Mouse (Mus musculus): Measurements from ENCODE around the gene Dpep1.
"Not testable (repeated sequence)": the region's sequence is repeated elsewhere in the genome, so short reads cannot be mapped to it uniquely, and the experiment has no call there.

Gene Dpep1

GRCm38 (mm10) chr8:123185566-123186409, at the start of gene Dpep1:
Dpep1 (plus strand) TSS chr8:123186242.
- DNase-seq (ENCODE audit: low spot score), result no peak

DNA sequence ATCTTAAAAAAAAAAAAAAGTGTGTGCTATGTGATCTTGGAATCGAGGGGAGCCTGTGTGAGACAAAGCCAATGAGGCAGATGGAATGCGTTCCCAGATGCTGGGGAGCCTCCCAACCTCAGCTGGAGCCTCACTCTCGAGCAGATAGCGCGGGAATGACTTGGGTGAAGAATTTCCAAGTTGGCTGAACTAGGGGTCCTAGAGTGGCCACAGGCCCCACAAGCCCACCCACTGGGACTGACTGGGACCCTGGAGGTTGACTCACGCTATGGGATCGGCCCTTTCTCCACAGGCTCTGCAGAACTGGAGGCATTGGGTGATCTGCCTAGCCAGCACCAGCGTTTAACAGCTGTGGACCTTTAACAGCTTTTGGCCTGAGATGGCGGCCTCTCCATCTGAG, 49.8 kb upstream of the Dpep1 start:
- no peak for DNase-seq (ENCODE audit: low spot score)

DNA sequence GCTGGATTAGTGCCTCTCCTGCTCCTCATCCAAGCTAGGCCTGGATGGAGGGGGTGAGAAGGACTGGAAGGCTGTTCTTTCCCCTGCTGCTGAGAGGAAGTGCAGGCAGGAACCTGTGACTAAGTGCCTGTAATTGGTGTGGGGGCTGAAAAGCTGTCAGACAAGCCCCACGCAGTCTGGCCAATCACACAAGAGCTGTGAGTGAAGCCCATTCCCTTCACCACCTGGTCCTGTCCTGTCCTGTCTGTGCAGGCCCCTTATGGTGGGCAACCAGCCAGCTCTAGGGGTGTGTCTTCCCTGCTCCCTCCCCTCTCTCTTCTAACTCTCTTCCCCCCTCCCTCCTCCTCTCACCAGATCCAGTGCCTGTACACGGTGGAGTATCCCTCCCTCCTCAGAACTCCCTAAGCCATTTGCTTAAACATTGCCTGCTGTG, 48.4 kb upstream of the Dpep1 start:
- no peak for DNase-seq (ENCODE audit: low spot score)

GRCm38 (mm10) chr8:123138741-123139140, 47.3 kb upstream of the Dpep1 start:
- DNase-seq (ENCODE audit: low spot score), result no peak

DNA sequence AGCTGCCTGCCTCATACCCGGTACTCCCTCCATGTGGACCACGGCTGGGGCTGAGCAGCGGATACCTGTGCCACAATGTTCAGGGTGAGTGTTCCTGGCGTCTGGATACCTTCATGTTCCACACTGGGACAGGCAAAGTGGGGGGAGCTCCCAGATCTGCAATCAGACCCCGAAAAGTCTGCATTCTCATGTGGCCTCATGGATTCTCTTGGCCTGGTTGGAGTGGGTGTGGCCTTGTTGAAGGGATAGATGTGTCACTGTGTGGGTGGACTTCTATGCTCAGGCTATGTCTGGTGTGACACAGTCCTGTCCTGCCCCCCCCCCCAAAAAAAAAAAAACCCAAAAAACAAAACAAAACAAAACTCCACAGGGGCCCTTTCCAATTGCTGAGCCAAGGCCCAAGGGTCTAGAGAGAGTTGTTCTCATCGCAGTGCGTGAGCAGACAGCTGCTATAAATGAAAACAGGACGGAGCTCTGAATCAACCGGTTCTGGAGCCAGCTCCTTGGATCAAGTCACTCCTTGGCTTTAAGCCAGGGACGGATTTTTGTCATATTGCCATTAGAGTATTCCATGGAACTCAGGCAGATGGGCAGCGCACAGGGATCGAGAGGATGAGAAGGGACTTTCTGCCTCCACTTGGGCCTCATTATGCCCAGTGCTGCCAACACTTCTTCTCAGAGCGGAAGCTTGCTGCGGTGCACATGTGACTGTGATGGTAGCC, 44.1 kb upstream of the Dpep1 start:
- peak; percentile 57 for DNase-seq (ENCODE audit: low spot score)

DNA sequence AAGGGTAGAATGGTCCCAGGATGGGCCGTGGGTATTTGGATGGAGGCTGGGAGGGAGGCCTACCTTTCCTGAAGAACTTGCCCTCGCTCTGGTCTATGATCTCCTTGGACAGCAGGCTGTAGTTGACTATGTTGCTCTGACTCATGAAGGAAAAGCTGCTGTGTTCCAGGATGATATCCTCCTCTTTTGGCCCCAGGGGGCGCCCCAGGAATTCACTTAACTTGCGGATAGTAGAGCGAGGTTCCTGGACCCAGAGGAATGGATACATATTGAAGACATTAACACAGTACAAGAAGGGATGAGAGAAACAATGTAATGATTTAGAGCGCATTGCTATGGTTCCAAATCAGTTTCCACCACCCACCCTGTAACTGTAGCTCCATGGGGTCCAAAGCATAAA, 40.8 kb upstream of the Dpep1 start:
- DNase-seq (ENCODE audit: low spot score), result no peak

DNA sequence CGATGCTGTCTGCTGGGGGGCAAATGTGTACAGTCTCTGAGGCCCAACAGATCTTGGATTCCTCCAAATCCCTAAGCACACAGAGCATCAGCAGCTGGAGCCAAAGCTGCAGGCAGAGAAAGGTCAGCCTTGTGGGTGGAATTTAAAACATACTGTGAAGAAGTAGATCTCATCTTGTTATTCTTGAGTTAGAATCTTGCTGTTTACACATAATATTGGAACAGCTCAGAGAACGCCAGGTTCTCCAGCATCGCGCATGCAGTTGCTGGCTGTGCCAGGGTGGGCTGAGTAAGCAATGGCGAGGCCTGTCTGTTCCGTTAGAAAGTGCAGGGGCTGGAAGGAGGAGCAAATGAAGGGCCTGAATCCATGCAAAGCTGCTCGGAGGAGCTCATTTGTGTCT, 39.7 kb upstream of the Dpep1 start:
- DNase-seq (ENCODE audit: low spot score), result no peak

- no peak for DNase-seq (ENCODE audit: low spot score)
Measured at GRCm38 (mm10) chr8:123150737-123151171, 35.3 kb upstream of the Dpep1 start.

- no peak for DNase-seq (ENCODE audit: low spot score)
Measured at GRCm38 (mm10) chr8:123155177-123155576, 30.9 kb upstream of the Dpep1 start.

- no peak for DNase-seq (ENCODE audit: low spot score)
Measured at GRCm38 (mm10) chr8:123156070-123156773, 29.8 kb upstream of the Dpep1 start.

GRCm38 (mm10) chr8:123157888-123158465, 28.1 kb upstream of the Dpep1 start, which contains the start of gene Sult5a1:
Sult5a1 (minus strand) TSS chr8:123158315.
- DNase-seq (ENCODE audit: low spot score), result no peak

GRCm38 (mm10) chr8:123181391-123181790, 4.7 kb upstream of the Dpep1 start:
- no peak for DNase-seq (ENCODE audit: low spot score)

GRCm38 (mm10) chr8:123188006-123188405, 2.0 kb downstream of the Dpep1 start:
- no peak for DNase-seq (ENCODE audit: low spot score)

DNA sequence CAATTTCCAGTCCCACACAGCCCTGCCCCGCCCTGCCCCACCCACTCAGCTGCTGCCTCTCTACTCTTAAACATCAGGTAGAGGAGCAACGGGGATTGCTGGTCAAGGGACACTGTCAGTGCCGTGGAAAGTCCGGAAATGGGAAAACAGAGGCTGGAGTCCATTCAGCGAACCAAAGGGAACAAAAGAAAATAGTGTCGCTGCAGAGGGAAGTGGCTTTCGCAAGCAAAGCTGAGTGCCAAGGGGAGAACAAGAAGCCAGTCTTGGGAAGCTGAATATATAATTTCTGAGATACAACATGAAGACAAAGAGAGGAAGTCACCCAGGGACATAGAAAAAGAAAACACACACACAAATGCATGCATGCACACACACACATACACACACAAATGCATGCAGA, 2.8 kb downstream of the Dpep1 start:
- no peak for DNase-seq (ENCODE audit: low spot score)

- peak; percentile 41 for DNase-seq (ENCODE audit: low spot score)
Measured at GRCm38 (mm10) chr8:123190678-123191077, 4.6 kb downstream of the Dpep1 start.

DNA sequence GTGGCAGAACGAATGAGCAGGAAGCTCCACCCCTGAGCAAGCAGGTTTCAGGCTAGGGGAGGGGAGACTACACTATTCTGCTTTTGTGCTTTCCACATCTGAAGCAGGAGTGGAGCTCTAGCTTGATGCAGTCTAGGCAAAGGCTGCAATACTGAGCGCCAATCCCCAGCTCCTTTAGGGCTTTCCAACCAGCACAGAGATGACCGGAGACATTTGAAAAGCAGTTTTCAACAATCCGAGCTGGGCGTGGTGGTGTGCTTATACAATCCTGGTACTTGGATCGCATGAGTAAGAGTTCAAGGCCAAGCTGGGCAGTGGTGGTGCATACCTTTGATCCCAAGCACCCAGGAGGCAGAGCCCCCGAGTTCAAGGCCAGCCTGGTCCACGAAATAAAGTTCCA, 5.9 kb downstream of the Dpep1 start:
- DNase-seq (ENCODE audit: low spot score), result no peak

GRCm38 (mm10) chr8:123193771-123194170, 7.7 kb downstream of the Dpep1 start:
- no peak for DNase-seq (ENCODE audit: low spot score)

DNA sequence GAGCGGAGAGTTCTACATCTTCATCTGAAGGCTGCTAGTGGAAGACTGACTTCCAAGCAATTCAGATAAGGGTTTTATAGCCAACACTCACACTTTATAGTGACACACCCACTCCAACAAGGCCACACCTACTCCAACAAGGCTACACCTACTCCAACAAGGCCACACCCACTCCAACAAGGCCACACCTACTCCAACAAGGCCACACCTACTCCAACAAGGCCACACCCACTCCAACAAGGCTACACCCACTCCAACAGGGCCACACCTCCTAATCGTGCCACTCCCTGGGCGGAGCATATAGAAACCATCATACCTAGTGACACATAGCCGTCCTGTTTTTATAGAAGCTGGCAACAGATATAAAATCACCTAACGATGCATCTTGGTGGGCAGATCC, 11.0 kb downstream of the Dpep1 start:
- DNase-seq (ENCODE audit: low spot score), result not testable (repeated sequence)

DNA sequence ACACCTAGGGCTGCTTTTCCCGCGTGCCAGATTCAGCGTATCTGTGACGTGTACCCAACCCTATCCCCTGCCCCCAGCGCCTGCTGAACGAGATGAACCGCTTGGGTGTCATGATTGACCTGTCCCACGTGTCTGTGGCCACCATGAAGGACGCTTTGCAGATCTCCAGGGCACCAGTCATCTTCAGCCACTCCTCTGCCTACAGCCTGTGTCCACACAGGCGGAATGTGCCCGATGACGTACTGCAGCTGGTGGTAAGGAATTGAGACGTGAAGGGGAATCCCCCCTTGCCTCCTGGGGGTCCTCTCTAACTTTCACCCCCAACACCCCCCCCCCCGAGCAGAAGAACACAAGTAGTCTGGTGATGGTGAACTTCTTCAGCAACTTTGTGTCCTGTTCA, 13.8 kb downstream of the Dpep1 start:
- DNase-seq (ENCODE audit: low spot score), result no peak

GRCm38 (mm10) chr8:123202288-123202687, 16.2 kb downstream of the Dpep1 start:
- DNase-seq (ENCODE audit: low spot score), result peak; percentile 57

DNA sequence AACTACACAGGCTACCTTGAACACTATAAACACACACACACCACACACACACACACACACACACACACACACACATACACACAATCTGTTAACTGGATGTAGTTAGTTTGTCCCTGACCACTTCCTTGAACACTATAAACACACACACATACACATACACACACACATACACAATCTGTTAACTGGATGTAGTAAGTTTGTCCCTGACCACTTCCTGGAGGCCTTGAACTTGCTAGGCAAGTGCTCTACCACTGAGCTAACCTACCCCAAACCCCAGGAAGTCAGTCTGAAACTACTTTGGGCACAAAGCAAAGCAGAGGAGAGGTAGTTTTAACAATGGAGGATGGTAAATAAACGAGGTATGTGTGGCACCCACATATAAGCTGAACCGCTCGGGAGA, 17.5 kb downstream of the Dpep1 start:
- DNase-seq (ENCODE audit: low spot score), result no peak

- no peak for DNase-seq (ENCODE audit: low spot score)
Measured at GRCm38 (mm10) chr8:123211876-123212275, 25.8 kb downstream of the Dpep1 start.
